Mouse (Mus musculus) MEL (cell line): ENCODE data around the gene Kcnip1.

Experiments
- BHLHE40 ChIP-seq: IDR thresholded peaks from 2 replicates; pipeline ENCODE4 v1.6.1; 2012; ENCODE audit warnings: low read depth, mild to moderate bottlenecking, inconsistent platforms, low read length, improper control_type of control experiment, borderline replicate concordance
- CHD1 ChIP-seq: IDR thresholded peaks from 2 replicates; pipeline ENCODE4 v1.6.1; 2012; ENCODE audit warnings: low read depth, mild to moderate bottlenecking, inconsistent platforms, low read length, improper control_type of control experiment
- CTCF ChIP-seq, 3 experiments: IDR thresholded peaks in 2 of 3; conservative IDR thresholded peaks in 1 of 3; 2 replicates each; pipeline ENCODE4 v1.5.1; 2011 to 2012; ENCODE audit warnings: low read length in 3 of 3, low read depth in 2 of 3, mild to moderate bottlenecking in 2 of 3, improper control_type of control experiment in 1 of 3, inconsistent platforms in 1 of 3, mixed read lengths in 1 of 3, moderate library complexity in 1 of 3; ENCODE audit not compliant: control insufficient read depth in 1 of 3, insufficient read depth in 1 of 3, poor library complexity in 1 of 3, severe bottlenecking in 1 of 3
- EP300 ChIP-seq, 2 experiments: IDR thresholded peaks; 2 replicates each; pipeline ENCODE4 v1.6.1; 2011; ENCODE audit warnings: improper control_type of control experiment in 2 of 2, low read length in 2 of 2, low read depth in 1 of 2, mild to moderate bottlenecking in 1 of 2
- JUND ChIP-seq: IDR thresholded peaks from 2 replicates; pipeline ENCODE4 v1.6.1; 2011; ENCODE audit warnings: low read depth, mild to moderate bottlenecking, improper control_type of control experiment, low read length
- MAX ChIP-seq: IDR thresholded peaks from 2 replicates; pipeline ENCODE4 v1.6.1; 2011; ENCODE audit warnings: low read length, improper control_type of control experiment
- MAZ ChIP-seq: IDR thresholded peaks from 2 replicates; pipeline ENCODE4 v1.6.1; 2012; ENCODE audit warnings: low read depth, mild to moderate bottlenecking, inconsistent platforms, low read length, improper control_type of control experiment
- MXI1 ChIP-seq: IDR thresholded peaks from 2 replicates; pipeline ENCODE4 v1.6.1; 2011; ENCODE audit warnings: mild to moderate bottlenecking, low read depth, low read length, improper control_type of control experiment
- NELFE ChIP-seq: IDR thresholded peaks from 2 replicates; pipeline ENCODE4 v1.6.1; 2011; ENCODE audit warnings: low read depth, low read length, improper control_type of control experiment
- POLR2A ChIP-seq, 2 experiments: IDR thresholded peaks; 2 replicates each; pipeline ENCODE4 v1.6.1; 2011 to 2012; ENCODE audit warnings: low read length in 2 of 2, mild to moderate bottlenecking in 2 of 2, control low read depth in 1 of 2, improper control_type of control experiment in 1 of 2, low read depth in 1 of 2, moderate library complexity in 1 of 2; ENCODE audit not compliant: control insufficient read depth in 1 of 2, insufficient read depth in 1 of 2, poor library complexity in 1 of 2
- POLR2AphosphoS2 ChIP-seq: IDR thresholded peaks from 2 replicates; pipeline ENCODE4 v1.6.1; 2011; ENCODE audit warnings: low read length, improper control_type of control experiment
- TAL1 ChIP-seq: IDR thresholded peaks from 2 replicates; pipeline ENCODE4 v1.6.1; 2012; ENCODE audit warnings: mild to moderate bottlenecking, inconsistent platforms, low read length, moderate library complexity, mixed read lengths
- ZKSCAN1 ChIP-seq: IDR thresholded peaks from 2 replicates; pipeline ENCODE4 v1.6.1; 2012; ENCODE audit warnings: low read depth, mild to moderate bottlenecking, inconsistent platforms, low read length, improper control_type of control experiment, moderate library complexity
- ZNF384 ChIP-seq: IDR thresholded peaks from 2 replicates; pipeline ENCODE4 v1.6.1; 2012; ENCODE audit warnings: low read depth, mild to moderate bottlenecking, inconsistent platforms, low read length, improper control_type of control experiment

DNA sequence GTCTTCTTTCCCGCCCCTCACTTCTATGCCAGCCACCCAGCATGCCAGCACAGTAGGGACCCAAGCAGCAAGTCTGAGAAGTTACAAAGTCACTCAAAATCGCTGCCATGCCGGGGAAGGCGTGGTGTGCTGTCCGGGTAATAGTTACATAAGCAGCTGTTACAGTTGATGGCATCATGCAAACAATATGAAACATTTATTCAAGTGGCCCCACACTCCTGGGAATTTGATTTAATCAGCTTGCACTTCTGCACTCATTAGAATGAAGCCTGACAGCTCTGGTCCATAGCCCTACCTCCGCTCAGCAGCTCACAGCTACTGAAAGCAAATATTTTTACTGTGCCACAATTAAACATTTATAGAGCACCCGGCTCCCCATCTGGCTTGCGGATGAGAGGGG, 67.2 kb downstream of the Kcnip1 start:
- no peak for TF ChIP-seq MAX
- TF ChIP-seq POLR2AphosphoS2: no peak
- TF ChIP-seq MXI1: no peak
- no peak for TF ChIP-seq POLR2A (IDR thresholded peaks at IDR 0.05; ENCODE audit: control insufficient read depth in 1 of 2, insufficient read depth in 1 of 2, low read depth in 1 of 2, low read length in 2 of 2, poor library complexity in 1 of 2)
- TF ChIP-seq CTCF (IDR thresholded peaks at IDR 0.05 in 2 of 3, conservative IDR thresholded peaks at IDR 0.05 in 1 of 3; ENCODE audit: control insufficient read depth in 1 of 3, insufficient read depth in 1 of 3, low read depth in 2 of 3, low read length in 3 of 3, poor library complexity in 1 of 3, severe bottlenecking in 1 of 3): no peak
- TF ChIP-seq ZNF384: no peak
- no peak for TF ChIP-seq MAZ
- TF ChIP-seq JUND: no peak
- no peak for TF ChIP-seq BHLHE40
- TF ChIP-seq ZKSCAN1: no peak
- no peak for TF ChIP-seq NELFE
- TF ChIP-seq TAL1: no peak
- TF ChIP-seq CHD1: no peak
- peak in 1 of 2 experiments; percentile 51; a peak in 1 of 4 replicates for TF ChIP-seq EP300 (IDR thresholded peaks at IDR 0.05; ENCODE audit: low read depth in 1 of 2, low read length in 2 of 2)
